Mouse (Mus musculus): ENCODE measurements at regions not wholly inside any gene's neighbourhood (a gene's known extent, or its start where the extent isn't known, plus 50 kb on each side); places are given as distances from the start of the nearest gene placed in this dataset.

GRCm38 (mm10) chr14:76772781-76773438 is 216.2 kb upstream of the Serp2 start:
- Histone ChIP-seq H3K9me3 (ENCODE audit: control insufficient read depth, low read length) (no peaks in the 10 kb centered on the region), H3K27me3 (replicated peaks; ENCODE audit: control insufficient read depth, insufficient read depth, low read length) (no peaks in the 10 kb centered on the region), H3K4me3 (ENCODE audit: low read depth, low read length) (no peak overlapping the region), H3K9ac (ENCODE audit: low read depth, low read length) (no peak overlapping the region), H3K4me2 (no peak overlapping the region), H3K36me3 (ENCODE audit: control insufficient read depth, insufficient read depth, low read length) (no peaks in the 10 kb centered on the region), H3K27ac (ENCODE audit: low read depth, low read length) (no peak overlapping the region), H3K4me1 (replicated peaks; ENCODE audit: control insufficient read depth, insufficient read depth, low read length) (no peaks in the 10 kb centered on the region; the same call in 1 of the 2 replicates)
- DNase-seq (ENCODE audit: low spot score) (no peak), ATAC-seq (replicated peaks; ENCODE audit: low FRiP score) (no peak)
- WGBS = 81% methylated on average over 11 of the region's 11 CpGs

- DNase-seq (ENCODE audit: low spot score) (no peak), ATAC-seq (replicated peaks; ENCODE audit: low FRiP score) (no peak)
- H3K27ac ChIP-seq (ENCODE audit: low read depth, low read length) = no peak overlapping the region
- 65% methylated on average over 7 of the region's 7 CpGs for WGBS
- H3K36me3 ChIP-seq (ENCODE audit: control insufficient read depth, insufficient read depth, low read length) = no peaks in the 10 kb centered on the region
- H3K4me3 ChIP-seq (ENCODE audit: low read depth, low read length) = no peak overlapping the region
- H3K9ac ChIP-seq (ENCODE audit: low read depth, low read length) = no peak overlapping the region
- H3K4me1 ChIP-seq (replicated peaks; ENCODE audit: control insufficient read depth, insufficient read depth, low read length) = peaks cover under 1% of the 10 kb centered on the region
- no peak overlapping the region for H3K4me2 ChIP-seq
- no peaks in the 10 kb centered on the region for H3K27me3 ChIP-seq (replicated peaks; ENCODE audit: control insufficient read depth, insufficient read depth, low read length)
- no peaks in the 10 kb centered on the region for H3K9me3 ChIP-seq (ENCODE audit: control insufficient read depth, low read length)
Measured at GRCm38 (mm10) chr14:76770106-76770505, 213.4 kb upstream of the Serp2 start.

GRCm38 (mm10) chr14:76767301-76767700 is 210.6 kb upstream of the Serp2 start:
- WGBS = 53% methylated on average over 6 of the region's 6 CpGs

GRCm38 (mm10) chr14:76766186-76766713 is 209.6 kb upstream of the Serp2 start:
- no peaks in the 10 kb centered on the region for H3K27me3 ChIP-seq (replicated peaks; ENCODE audit: control insufficient read depth, insufficient read depth, low read length)
- no peaks in the 10 kb centered on the region for H3K9me3 ChIP-seq (ENCODE audit: control insufficient read depth, low read length)
- no peak overlapping the region for H3K9ac ChIP-seq (ENCODE audit: low read depth, low read length)
- no peaks in the 10 kb centered on the region for H3K36me3 ChIP-seq (ENCODE audit: control insufficient read depth, insufficient read depth, low read length)
- H3K4me1 ChIP-seq (replicated peaks; ENCODE audit: control insufficient read depth, insufficient read depth, low read length) = peaks cover 22% of the 10 kb centered on the region
- no peak overlapping the region for H3K4me3 ChIP-seq (ENCODE audit: low read depth, low read length)
- 64% methylated on average over 10 of the region's 10 CpGs for WGBS
- H3K27ac ChIP-seq (ENCODE audit: low read depth, low read length) = no peak overlapping the region
- no peak for ATAC-seq (replicated peaks; ENCODE audit: low FRiP score)
- no peak for DNase-seq (ENCODE audit: low spot score)
- no peak overlapping the region for H3K4me2 ChIP-seq

More at GRCm38 (mm10) chr14:76767301-76767700, 210.6 kb upstream of the Serp2 start:
- no peak overlapping the region for H3K4me3 ChIP-seq (ENCODE audit: low read depth, low read length)
- no peak overlapping the region for H3K4me2 ChIP-seq
- ATAC-seq (replicated peaks; ENCODE audit: low FRiP score) (no peak), DNase-seq (ENCODE audit: low spot score) (no peak)
- no peak overlapping the region for H3K27ac ChIP-seq (ENCODE audit: low read depth, low read length)
- H3K4me1 ChIP-seq (replicated peaks; ENCODE audit: control insufficient read depth, insufficient read depth, low read length) = peaks cover 22% of the 10 kb centered on the region
- H3K9ac ChIP-seq (ENCODE audit: low read depth, low read length) = no peak overlapping the region
- H3K27me3 ChIP-seq (replicated peaks; ENCODE audit: control insufficient read depth, insufficient read depth, low read length) = no peaks in the 10 kb centered on the region
- H3K36me3 ChIP-seq (ENCODE audit: control insufficient read depth, insufficient read depth, low read length) = no peaks in the 10 kb centered on the region
- no peaks in the 10 kb centered on the region for H3K9me3 ChIP-seq (ENCODE audit: control insufficient read depth, low read length)

GRCm38 (mm10) chr14:76765094-76765504 is 208.4 kb upstream of the Serp2 start:
- Histone ChIP-seq H3K9me3 (ENCODE audit: control insufficient read depth, low read length) (no peaks in the 10 kb centered on the region), H3K4me2 (peak overlapping the region; percentile 6), H3K9ac (ENCODE audit: low read depth, low read length) (no peak overlapping the region), H3K4me3 (ENCODE audit: low read depth, low read length) (no peak overlapping the region), H3K36me3 (ENCODE audit: control insufficient read depth, insufficient read depth, low read length) (no peaks in the 10 kb centered on the region), H3K4me1 (replicated peaks; ENCODE audit: control insufficient read depth, insufficient read depth, low read length) (peaks cover 24% of the 10 kb centered on the region), H3K27me3 (replicated peaks; ENCODE audit: control insufficient read depth, insufficient read depth, low read length) (no peaks in the 10 kb centered on the region), H3K27ac (ENCODE audit: low read depth, low read length) (peak overlapping the region; percentile 51)
- no peak for ATAC-seq (replicated peaks; ENCODE audit: low FRiP score)
- no peak for DNase-seq (ENCODE audit: low spot score)
- WGBS = 49% methylated on average over 6 of the region's 6 CpGs

- Histone ChIP-seq H3K4me3 (ENCODE audit: low read depth, low read length) (no peak overlapping the region), H3K4me1 (replicated peaks; ENCODE audit: control insufficient read depth, insufficient read depth, low read length) (peaks cover 24% of the 10 kb centered on the region), H3K9me3 (ENCODE audit: control insufficient read depth, low read length) (no peaks in the 10 kb centered on the region), H3K27me3 (replicated peaks; ENCODE audit: control insufficient read depth, insufficient read depth, low read length) (no peaks in the 10 kb centered on the region), H3K36me3 (ENCODE audit: control insufficient read depth, insufficient read depth, low read length) (no peaks in the 10 kb centered on the region), H3K9ac (ENCODE audit: low read depth, low read length) (peak overlapping the region; percentile 38; the same call in 1 of the 2 replicates), H3K27ac (ENCODE audit: low read depth, low read length) (no peak overlapping the region), H3K4me2 (peak overlapping the region; percentile 6)
- no peak for ATAC-seq (replicated peaks; ENCODE audit: low FRiP score)
- DNase-seq (ENCODE audit: low spot score) = peak; percentile 51
- WGBS = 17% methylated on average over 7 of the region's 7 CpGs
Measured at GRCm38 (mm10) chr14:76764390-76764796, 207.7 kb upstream of the Serp2 start.

- H3K36me3 ChIP-seq (ENCODE audit: control insufficient read depth, insufficient read depth, low read length) = no peaks in the 10 kb centered on the region
- DNase-seq (ENCODE audit: low spot score) (no peak), ATAC-seq (replicated peaks; ENCODE audit: low FRiP score) (no peak)
- no peak overlapping the region for H3K4me3 ChIP-seq (ENCODE audit: low read depth, low read length)
- WGBS = 87% methylated on average over 7 of the region's 7 CpGs
- H3K9me3 ChIP-seq (ENCODE audit: control insufficient read depth, low read length) = no peaks in the 10 kb centered on the region
- H3K27me3 ChIP-seq (replicated peaks; ENCODE audit: control insufficient read depth, insufficient read depth, low read length) = no peaks in the 10 kb centered on the region
- no peak overlapping the region for H3K27ac ChIP-seq (ENCODE audit: low read depth, low read length)
- H3K4me1 ChIP-seq (replicated peaks; ENCODE audit: control insufficient read depth, insufficient read depth, low read length) = peaks cover 24% of the 10 kb centered on the region
- no peak overlapping the region for H3K4me2 ChIP-seq
- no peak overlapping the region for H3K9ac ChIP-seq (ENCODE audit: low read depth, low read length)
Measured at GRCm38 (mm10) chr14:76763539-76763938, 206.8 kb upstream of the Serp2 start.

- ATAC-seq (replicated peaks; ENCODE audit: low FRiP score) (no peak), DNase-seq (ENCODE audit: low spot score) (no peak)
- Histone ChIP-seq H3K9me3 (ENCODE audit: control insufficient read depth, low read length) (no peaks in the 10 kb centered on the region), H3K36me3 (ENCODE audit: control insufficient read depth, insufficient read depth, low read length) (no peaks in the 10 kb centered on the region), H3K4me1 (replicated peaks; ENCODE audit: control insufficient read depth, insufficient read depth, low read length) (peaks cover 24% of the 10 kb centered on the region), H3K4me3 (ENCODE audit: low read depth, low read length) (no peak overlapping the region), H3K9ac (ENCODE audit: low read depth, low read length) (no peak overlapping the region), H3K27me3 (replicated peaks; ENCODE audit: control insufficient read depth, insufficient read depth, low read length) (no peaks in the 10 kb centered on the region), H3K4me2 (no peak overlapping the region), H3K27ac (ENCODE audit: low read depth, low read length) (no peak overlapping the region)
- 41% methylated on average over 10 of the region's 10 CpGs for WGBS
Measured at GRCm38 (mm10) chr14:76762777-76763176, 206.1 kb upstream of the Serp2 start.

- Histone ChIP-seq H3K4me2 (no peak overlapping the region), H3K27me3 (replicated peaks; ENCODE audit: control insufficient read depth, insufficient read depth, low read length) (no peaks in the 10 kb centered on the region), H3K9me3 (ENCODE audit: control insufficient read depth, low read length) (no peaks in the 10 kb centered on the region), H3K36me3 (ENCODE audit: control insufficient read depth, insufficient read depth, low read length) (no peaks in the 10 kb centered on the region), H3K4me1 (replicated peaks; ENCODE audit: control insufficient read depth, insufficient read depth, low read length) (peaks cover 24% of the 10 kb centered on the region), H3K27ac (ENCODE audit: low read depth, low read length) (no peak overlapping the region), H3K4me3 (ENCODE audit: low read depth, low read length) (no peak overlapping the region), H3K9ac (ENCODE audit: low read depth, low read length) (no peak overlapping the region)
- ATAC-seq (replicated peaks; ENCODE audit: low FRiP score) (no peak), DNase-seq (ENCODE audit: low spot score) (no peak)
- WGBS = 89% methylated on average over 11 of the region's 11 CpGs
Measured at GRCm38 (mm10) chr14:76761691-76762090, 205.0 kb upstream of the Serp2 start.

All from liver, embryonic 11.5 days (tissue).